Mouse (Mus musculus) frontal cortex, postnatal 36 days (tissue): ENCODE measurements at regions not wholly inside any gene's neighbourhood (a gene's known extent, or its start where the extent isn't known, plus 50 kb on each side); places are given as distances from the start of the nearest gene placed in this dataset.
A peak's percentile ranks its signal among the peaks of the same experiment; 100 is the strongest.
"Not testable (repeated sequence)": the region's sequence is repeated elsewhere in the genome, so short reads cannot be mapped to it uniquely, and the experiment has no call there.

ENCODE experiments used
- DNase-seq, 2 experiments: peaks; one replicate each; pipeline ENCODE4 v3.0.0; 2022; ENCODE audit warnings: low spot score in 2 of 2

- no peak for DNase-seq
Observed at GRCm38 (mm10) chr19:54099292-54099691, 55.3 kb downstream of the Adra2a start.

- no peak for DNase-seq
Observed at GRCm38 (mm10) chr19:54099769-54100168, 55.8 kb downstream of the Adra2a start.

- no peak for DNase-seq
Observed at GRCm38 (mm10) chr19:54106571-54106970, 62.6 kb downstream of the Adra2a start.

GRCm38 (mm10) chr19:54107103-54107821 is 63.3 kb downstream of the Adra2a start:
- DNase-seq, result no peak

GRCm38 (mm10) chr19:54110080-54110479 is 66.1 kb downstream of the Adra2a start:
- DNase-seq, result no peak

- DNase-seq, result no peak
Observed at GRCm38 (mm10) chr19:54112691-54113090, 68.7 kb downstream of the Adra2a start.

- no peak for DNase-seq
Observed at GRCm38 (mm10) chr19:54113421-54113820, 69.5 kb downstream of the Adra2a start.

GRCm38 (mm10) chr19:54114588-54115317 is 70.8 kb downstream of the Adra2a start:
- peak in 1 of 2 experiments; percentile 21 for DNase-seq

- DNase-seq, result no peak
Observed at GRCm38 (mm10) chr19:54115335-54115734, 71.4 kb downstream of the Adra2a start.

- no peak for DNase-seq
Observed at GRCm38 (mm10) chr19:54116829-54117228, 72.9 kb downstream of the Adra2a start.

- DNase-seq, result no peak
Observed at GRCm38 (mm10) chr19:54117676-54118075, 73.7 kb downstream of the Adra2a start.

GRCm38 (mm10) chr19:54123586-54123985 is 79.6 kb downstream of the Adra2a start:
- DNase-seq, result no peak

GRCm38 (mm10) chr19:54151766-54152165 is 107.8 kb downstream of the Adra2a start:
- not testable (repeated sequence) for DNase-seq

GRCm38 (mm10) chr19:54154400-54154799 is 110.4 kb downstream of the Adra2a start:
- no peak for DNase-seq

- DNase-seq, result no peak
Observed at GRCm38 (mm10) chr19:54170361-54170760, 126.4 kb downstream of the Adra2a start.

- peak; percentile 40 to 51 for DNase-seq
Observed at GRCm38 (mm10) chr19:54174090-54175055, 130.4 kb downstream of the Adra2a start.

- DNase-seq, result no peak
Observed at GRCm38 (mm10) chr19:54175766-54176165, 131.8 kb downstream of the Adra2a start.

GRCm38 (mm10) chr19:54177491-54177890 is 133.5 kb downstream of the Adra2a start:
- peak in 1 of 2 experiments; percentile 33 for DNase-seq

GRCm38 (mm10) chr19:54200407-54200806 is 156.5 kb downstream of the Adra2a start:
- DNase-seq, result no peak

- peak in 1 of 2 experiments; percentile 35 for DNase-seq
Observed at GRCm38 (mm10) chr19:54202456-54202855, 158.5 kb downstream of the Adra2a start.

GRCm38 (mm10) chr19:54206819-54207218 is 162.9 kb downstream of the Adra2a start:
- DNase-seq, result no peak

- no peak for DNase-seq
Observed at GRCm38 (mm10) chr19:54212169-54212568, 168.2 kb downstream of the Adra2a start.
